Mouse (Mus musculus) thymus, adult 18-20 months (tissue): ENCODE results near the gene Odf2.

ENCODE experiments used
- DNase-seq, 2 experiments: peaks; one replicate each; pipeline ENCODE4 v3.0.0; 2022; ENCODE audit warnings: mixed read lengths in 2 of 2

The Odf2 gene

GRCm38 (mm10) chr2:29889066-29889944 is at the start of gene Odf2:
Gene Odf2 (plus strand): TSS chr2:29889221.
- DNase-seq, result peak; percentile 98 to 99

GRCm38 (mm10) chr2:29839460-29839859 is 49.6 kb upstream of the Odf2 start:
- DNase-seq, result no peak

- DNase-seq, result no peak
Measured at GRCm38 (mm10) chr2:29843231-29844105, 45.6 kb upstream of the Odf2 start.

- no peak for DNase-seq
Measured at GRCm38 (mm10) chr2:29844115-29844514, 44.9 kb upstream of the Odf2 start.

- no peak for DNase-seq
Measured at GRCm38 (mm10) chr2:29844661-29845060, 44.4 kb upstream of the Odf2 start.

GRCm38 (mm10) chr2:29845636-29846035 is 43.4 kb upstream of the Odf2 start:
- DNase-seq, result no peak

- no peak for DNase-seq
Measured at GRCm38 (mm10) chr2:29846061-29846853, 42.8 kb upstream of the Odf2 start.

- no peak for DNase-seq
Measured at GRCm38 (mm10) chr2:29846911-29847310, 42.1 kb upstream of the Odf2 start.

GRCm38 (mm10) chr2:29849041-29849440 is 40.0 kb upstream of the Odf2 start:
- DNase-seq, result no peak

- no peak for DNase-seq
Measured at GRCm38 (mm10) chr2:29849841-29850480, 39.1 kb upstream of the Odf2 start.

- DNase-seq, result no peak
Measured at GRCm38 (mm10) chr2:29852957-29853485, 36.0 kb upstream of the Odf2 start.

- no peak for DNase-seq
Measured at GRCm38 (mm10) chr2:29853736-29854135, 35.3 kb upstream of the Odf2 start.

- DNase-seq, result no peak
Measured at GRCm38 (mm10) chr2:29855585-29856210, 33.3 kb upstream of the Odf2 start.

GRCm38 (mm10) chr2:29856451-29857260 is 32.4 kb upstream of the Odf2 start:
- no peak for DNase-seq

- no peak for DNase-seq
Measured at GRCm38 (mm10) chr2:29857341-29857740, 31.7 kb upstream of the Odf2 start.

- DNase-seq, result no peak
Measured at GRCm38 (mm10) chr2:29857967-29858366, 31.1 kb upstream of the Odf2 start.

GRCm38 (mm10) chr2:29858748-29859473 is 30.1 kb upstream of the Odf2 start:
- peak; percentile 14 to 22 for DNase-seq

- DNase-seq, result no peak
Measured at GRCm38 (mm10) chr2:29865125-29865524, 23.9 kb upstream of the Odf2 start.

GRCm38 (mm10) chr2:29868949-29869645 is 19.9 kb upstream of the Odf2 start, which contains the start of gene Cercam:
Gene Cercam (plus strand): TSS chr2:29869164.
- DNase-seq, result peak; percentile 71 to 79
